Mouse (Mus musculus) kidney, embryonic 15.5 days (tissue): Measurements from ENCODE around the gene Slc6a17. TPM values are rescaled to one million over a fixed set of nuclear protein-coding genes. Genes with fewer than 3 reads are reported as not detected.

Source experiments
- ATAC-seq: fragments of 200-750 bp; cut with Nextera tagmentation; replicated peaks from 2 replicates; pipeline ENCODE4 v1.8.0; 2017; ENCODE audit warnings: moderate TSS enrichment; ENCODE audit not compliant: low FRiP score
- H3K27ac ChIP-seq: fragments of 300-500 bp; sonication (generic); 2 replicates; pipeline ENCODE4 v1.5.1; 2015; ENCODE audit warnings: mild to moderate bottlenecking, inconsistent platforms
- H3K27me3 ChIP-seq: fragments of 300-500 bp; sonication (generic); 2 replicates; pipeline ENCODE4 v1.6.1; 2015; ENCODE audit warnings: inconsistent platforms
- H3K36me3 ChIP-seq: fragments of 300-500 bp; sonication (generic); 2 replicates; pipeline ENCODE4 v1.6.1; 2015; ENCODE audit warnings: inconsistent platforms
- H3K4me1 ChIP-seq: fragments of 300-500 bp; sonication (generic); 2 replicates; pipeline ENCODE4 v1.6.1; 2015; ENCODE audit warnings: inconsistent platforms
- H3K4me2 ChIP-seq: fragments of 300-500 bp; sonication (generic); 2 replicates; pipeline ENCODE4 v1.6.1; 2015; ENCODE audit warnings: moderate library complexity, mild to moderate bottlenecking, inconsistent platforms
- H3K4me3 ChIP-seq: fragments of 300-500 bp; sonication (generic); replicated peaks from 2 replicates; pipeline ENCODE4 v1.5.1; 2015; ENCODE audit warnings: mild to moderate bottlenecking, inconsistent platforms
- H3K9ac ChIP-seq: fragments of 300-500 bp; sonication (generic); 2 replicates; pipeline ENCODE4 v1.6.1; 2015; ENCODE audit warnings: mild to moderate bottlenecking, inconsistent platforms
- H3K9me3 ChIP-seq: fragments of 300-500 bp; sonication (generic); replicated peaks from 2 replicates; pipeline ENCODE4 v1.6.1; 2016; ENCODE audit warnings: inconsistent platforms
- WGBS: fragments of 180-500 bp; shearing (Covaris S2); methylation state at CpG from one replicate; pipeline ENCODE4 v1.1.7; 2015; ENCODE audit warnings: mixed read lengths; 5-methylcytosine and 5-hydroxymethylcytosine counted together
- polyA plus RNA-seq: library from polyadenylated mRNA; unstranded; fragments of >200 nt; fragmentation: Nextera tagmentation; extraction: Ambion mirVana; gene quantifications from 2 replicates; pipeline ENCODE4 v1.2.1, GENCODE M21; 2015

Slc6a17 gene
- polyA plus RNA-seq, 1 experiment from 2014 or later, result 3.3 TPM

DNA sequence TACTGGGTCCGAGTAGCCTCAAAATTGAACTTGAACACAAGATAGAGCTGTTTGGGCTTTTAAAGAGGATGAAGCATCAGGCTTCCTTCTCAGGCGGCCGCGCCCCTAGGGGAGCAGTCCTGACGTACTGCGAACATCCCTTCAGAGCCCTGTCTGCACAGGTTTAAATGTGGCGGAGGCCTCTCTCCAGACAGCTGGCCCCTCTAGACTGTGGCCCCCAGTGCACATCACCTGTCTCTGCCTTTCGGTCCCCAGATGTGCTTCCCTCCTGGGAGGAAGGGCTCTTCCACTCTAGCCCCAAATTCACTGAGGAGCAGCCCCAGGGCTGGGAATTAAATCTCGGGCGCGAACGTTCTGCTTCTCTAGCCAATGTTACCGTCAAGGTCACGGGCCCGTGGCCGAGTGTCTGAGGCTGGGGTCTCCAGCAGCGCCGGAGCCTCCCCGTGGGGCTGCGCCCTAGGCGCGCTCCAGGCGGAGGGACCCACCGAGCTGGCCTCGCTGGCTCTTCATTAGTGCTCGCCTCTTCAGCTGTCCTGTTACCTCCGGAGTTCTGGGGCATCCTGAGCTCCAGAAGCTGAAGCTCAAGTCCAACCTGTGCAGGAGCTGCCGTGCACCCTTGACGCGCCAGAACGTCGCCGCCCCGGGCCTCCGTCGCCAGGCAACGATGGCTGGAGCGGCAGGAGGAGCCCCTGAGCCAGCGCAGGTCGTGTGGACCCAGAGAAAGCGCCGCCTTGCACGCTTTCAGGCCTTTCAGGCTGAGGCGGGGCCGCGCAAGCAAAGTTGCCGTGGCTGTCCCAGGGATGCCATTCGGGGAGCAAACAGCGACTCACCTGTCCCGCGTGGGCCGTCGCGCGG lies 815 bp downstream of the Slc6a17 start:
- no peaks in the 10 kb centered on the region for H3K9me3 ChIP-seq
- WGBS, result 4% methylated on average over 55 of the region's 55 CpGs
- peak overlapping the region; percentile 51; the same call in 1 of the 2 replicates for H3K27ac ChIP-seq
- H3K4me3 ChIP-seq, result peak overlapping the region; percentile 62
- H3K9ac ChIP-seq, result peak overlapping the region; percentile 57
- ATAC-seq, result peak; percentile 88
- H3K36me3 ChIP-seq, result no peaks in the 10 kb centered on the region
- H3K4me1 ChIP-seq, result peaks cover 19% of the 10 kb centered on the region
- H3K4me2 ChIP-seq, result peak overlapping the region; percentile 99
- peaks cover 89% of the 10 kb centered on the region for H3K27me3 ChIP-seq

- H3K27ac ChIP-seq, result no peak overlapping the region
- H3K4me1 ChIP-seq, result peaks cover 19% of the 10 kb centered on the region
- no peaks in the 10 kb centered on the region for H3K9me3 ChIP-seq
- H3K4me3 ChIP-seq, result no peak overlapping the region
- H3K27me3 ChIP-seq, result peaks cover 81% of the 10 kb centered on the region
- H3K36me3 ChIP-seq, result no peaks in the 10 kb centered on the region
- no peak overlapping the region for H3K9ac ChIP-seq
- no peak overlapping the region for H3K4me2 ChIP-seq
- ATAC-seq, result no peak
- 82% methylated on average over 4 of the region's 4 CpGs for WGBS
These were observed 1.8 kb downstream of the Slc6a17 start for GRCm38 (mm10) chr3:107515989-107516388.

DNA sequence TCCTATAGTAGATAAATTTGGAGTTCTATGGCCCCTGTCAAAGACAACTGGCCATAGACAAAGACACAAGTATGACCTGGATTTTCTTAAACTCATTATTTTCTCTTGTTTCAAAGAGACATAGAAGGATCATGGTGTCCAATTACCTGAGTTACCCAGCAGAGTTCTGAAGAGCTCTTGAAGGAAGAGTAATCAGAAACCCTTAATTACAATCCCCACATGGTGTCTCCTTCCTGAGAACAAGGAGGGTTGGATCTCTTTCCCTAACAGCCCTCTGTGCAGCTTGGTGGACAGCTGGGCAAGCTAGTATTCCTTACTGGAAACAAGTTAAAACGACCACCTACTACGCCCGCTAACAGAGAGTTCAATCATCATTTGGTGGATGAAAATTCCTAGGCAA lies 6.4 kb downstream of the Slc6a17 start:
- Histone ChIP-seq H3K4me2 (no peak overlapping the region), H3K27me3 (peaks cover 47% of the 10 kb centered on the region), H3K9ac (no peak overlapping the region), H3K4me3 (no peak overlapping the region), H3K9me3 (no peaks in the 10 kb centered on the region), H3K4me1 (peaks cover 9% of the 10 kb centered on the region), H3K27ac (no peak overlapping the region), H3K36me3 (no peaks in the 10 kb centered on the region)
- 0 out of 2 replicates have a peak, but pooled peaks have one; percentile 27 for ATAC-seq
- WGBS, result 52% methylated on average over 3 of the region's 3 CpGs

GRCm38 (mm10) chr3:107508696-107509095 lies 9.1 kb downstream of the Slc6a17 start:
- no peaks in the 10 kb centered on the region for H3K36me3 ChIP-seq
- 73% methylated on average over 8 of the region's 8 CpGs for WGBS

GRCm38 (mm10) chr3:107507966-107508365 lies 9.9 kb downstream of the Slc6a17 start:
- Histone ChIP-seq H3K9me3 (no peaks in the 10 kb centered on the region), H3K4me1 (peaks cover 24% of the 10 kb centered on the region), H3K4me3 (no peak overlapping the region), H3K9ac (no peak overlapping the region), H3K27ac (no peak overlapping the region), H3K4me2 (no peak overlapping the region), H3K36me3 (no peaks in the 10 kb centered on the region), H3K27me3 (peaks cover 17% of the 10 kb centered on the region)
- no peak for ATAC-seq
- 77% methylated on average over 9 of the region's 9 CpGs for WGBS

More at GRCm38 (mm10) chr3:107508696-107509095, 9.1 kb downstream of the Slc6a17 start:
- H3K27ac ChIP-seq, result no peak overlapping the region
- peaks cover 24% of the 10 kb centered on the region for H3K27me3 ChIP-seq
- H3K9me3 ChIP-seq, result no peaks in the 10 kb centered on the region
- H3K4me1 ChIP-seq, result peaks cover 24% of the 10 kb centered on the region
- H3K9ac ChIP-seq, result no peak overlapping the region
- no peak overlapping the region for H3K4me3 ChIP-seq
- no peak overlapping the region for H3K4me2 ChIP-seq
- no peak for ATAC-seq

- Histone ChIP-seq H3K4me1 (peaks cover 29% of the 10 kb centered on the region), H3K27ac (peak overlapping the region; percentile 84), H3K36me3 (no peaks in the 10 kb centered on the region), H3K4me3 (no peak overlapping the region), H3K9ac (no peak overlapping the region), H3K27me3 (peaks cover 15% of the 10 kb centered on the region), H3K4me2 (peak overlapping the region; percentile 27; the same call in 1 of the 2 replicates), H3K9me3 (no peaks in the 10 kb centered on the region)
- ATAC-seq, result no peak
- WGBS, result 40% methylated on average over 4 of the region's 4 CpGs
These were observed 11.3 kb downstream of the Slc6a17 start for GRCm38 (mm10) chr3:107506531-107506930.

GRCm38 (mm10) chr3:107505464-107506367 lies 12.1 kb downstream of the Slc6a17 start:
- Histone ChIP-seq H3K9ac (no peak overlapping the region), H3K9me3 (no peaks in the 10 kb centered on the region; the same call in 1 of the 2 replicates), H3K4me2 (peak overlapping the region; percentile 27; the same call in 1 of the 2 replicates), H3K27ac (peak overlapping the region; percentile 84), H3K36me3 (0 out of 2 replicates have a peak, but pooled peaks cover under 1% of the 10 kb centered on the region), H3K4me1 (peaks cover 31% of the 10 kb centered on the region), H3K27me3 (peaks cover 18% of the 10 kb centered on the region), H3K4me3 (no peak overlapping the region)
- peak; percentile 91 for ATAC-seq
- WGBS, result 41% methylated on average over 4 of the region's 4 CpGs

DNA sequence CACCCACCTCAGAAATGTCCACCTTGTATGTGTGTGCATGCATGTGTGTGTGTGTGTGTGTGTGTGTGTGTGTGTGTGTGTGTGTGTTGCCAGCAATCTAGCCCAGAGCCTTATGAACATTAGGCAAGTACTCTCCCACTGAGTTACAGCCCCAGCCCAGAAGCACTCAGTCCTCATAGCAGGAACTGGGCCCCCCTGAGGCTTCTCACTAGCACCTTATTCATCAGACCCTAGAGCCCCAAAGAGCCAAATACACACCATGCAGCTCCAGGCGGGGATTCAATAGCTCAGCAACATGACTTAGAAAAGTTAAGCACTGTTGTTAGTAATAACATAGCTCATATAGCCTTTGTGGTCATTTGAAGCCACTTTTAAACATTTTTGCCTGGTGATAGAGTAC lies 13.3 kb downstream of the Slc6a17 start:
- peaks cover 14% of the 10 kb centered on the region; the same call in 1 of the 2 replicates for H3K27me3 ChIP-seq
- H3K27ac ChIP-seq, result no peak overlapping the region
- peaks cover 12% of the 10 kb centered on the region for H3K36me3 ChIP-seq
- 75% methylated on average over 1 of the region's 1 CpGs for WGBS
- ATAC-seq, result no peak
- H3K4me2 ChIP-seq, result no peak overlapping the region
- peaks cover 6% of the 10 kb centered on the region for H3K9me3 ChIP-seq
- no peak overlapping the region for H3K4me3 ChIP-seq
- no peak overlapping the region for H3K9ac ChIP-seq
- peaks cover 31% of the 10 kb centered on the region for H3K4me1 ChIP-seq

GRCm38 (mm10) chr3:107503716-107504115 lies 14.1 kb downstream of the Slc6a17 start:
- ATAC-seq, result no peak
- Histone ChIP-seq H3K4me3 (no peak overlapping the region), H3K27me3 (peaks cover 12% of the 10 kb centered on the region; the same call in 1 of the 2 replicates), H3K4me1 (peaks cover 31% of the 10 kb centered on the region), H3K4me2 (no peak overlapping the region), H3K36me3 (peaks cover 16% of the 10 kb centered on the region), H3K9me3 (peaks cover 6% of the 10 kb centered on the region), H3K27ac (no peak overlapping the region), H3K9ac (no peak overlapping the region)
- WGBS, result 87% methylated on average over 2 of the region's 2 CpGs

GRCm38 (mm10) chr3:107501702-107502151 lies 16.1 kb downstream of the Slc6a17 start:
- no peak for ATAC-seq
- Histone ChIP-seq H3K9ac (no peak overlapping the region), H3K36me3 (peaks cover 16% of the 10 kb centered on the region), H3K27ac (no peak overlapping the region), H3K27me3 (0 out of 2 replicates have a peak, but pooled peaks cover 8% of the 10 kb centered on the region), H3K4me1 (peaks cover 25% of the 10 kb centered on the region), H3K4me3 (no peak overlapping the region), H3K4me2 (no peak overlapping the region), H3K9me3 (peaks cover 6% of the 10 kb centered on the region)
- 32% methylated on average over 7 of the region's 7 CpGs for WGBS

DNA sequence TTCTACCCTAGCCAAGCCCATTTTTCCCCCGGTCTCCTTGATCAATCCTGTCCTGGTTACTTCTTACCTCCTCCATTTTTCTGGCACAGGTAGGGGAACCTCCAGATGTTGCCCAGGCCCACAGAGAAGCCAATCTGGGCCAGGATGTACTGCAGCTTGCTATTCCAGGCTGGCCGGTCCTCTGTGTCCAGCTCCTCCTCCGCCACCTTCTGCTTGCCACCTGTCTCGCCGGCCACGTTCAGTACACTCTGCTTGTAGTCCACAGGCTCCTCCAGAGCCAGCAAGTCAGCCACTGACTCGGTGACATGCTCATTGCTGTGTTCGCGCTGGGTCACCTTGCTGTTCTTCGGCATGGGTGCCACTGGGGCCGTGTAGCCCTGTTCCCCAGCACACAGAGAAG lies 17.5 kb downstream of the Slc6a17 start:
- 94% methylated on average over 11 of the region's 11 CpGs for WGBS
- peaks cover 16% of the 10 kb centered on the region for H3K36me3 ChIP-seq
- peaks cover 16% of the 10 kb centered on the region for H3K4me1 ChIP-seq
- H3K27ac ChIP-seq, result no peak overlapping the region
- no peak overlapping the region for H3K4me3 ChIP-seq
- H3K27me3 ChIP-seq, result peaks cover 13% of the 10 kb centered on the region; the same call in 1 of the 2 replicates
- H3K9ac ChIP-seq, result no peak overlapping the region
- ATAC-seq, result no peak
- no peak overlapping the region for H3K4me2 ChIP-seq
- peaks cover 6% of the 10 kb centered on the region for H3K9me3 ChIP-seq
